Mouse (Mus musculus): Measurements from ENCODE around the gene Pgp.
A peak's percentile ranks its signal among the peaks of the same experiment; 100 is the strongest.
"Not testable (repeated sequence)": the region's sequence is repeated elsewhere in the genome, so short reads cannot be mapped to it uniquely, and the experiment has no call there.

Pgp gene

GRCm38 (mm10) chr17:24469910-24470602, at the start of gene Pgp, which contains the start of gene E4f1:
Pgp (plus strand) TSS chr17:24470392.
E4f1 (minus strand) TSS chr17:24470313.
- peak; percentile 99 for DNase-seq (ENCODE audit: low read depth, low spot score)

- no peak for DNase-seq (ENCODE audit: low read depth, low spot score)
Observed at GRCm38 (mm10) chr17:24423114-24423513, 47.1 kb upstream of the Pgp start.

DNA sequence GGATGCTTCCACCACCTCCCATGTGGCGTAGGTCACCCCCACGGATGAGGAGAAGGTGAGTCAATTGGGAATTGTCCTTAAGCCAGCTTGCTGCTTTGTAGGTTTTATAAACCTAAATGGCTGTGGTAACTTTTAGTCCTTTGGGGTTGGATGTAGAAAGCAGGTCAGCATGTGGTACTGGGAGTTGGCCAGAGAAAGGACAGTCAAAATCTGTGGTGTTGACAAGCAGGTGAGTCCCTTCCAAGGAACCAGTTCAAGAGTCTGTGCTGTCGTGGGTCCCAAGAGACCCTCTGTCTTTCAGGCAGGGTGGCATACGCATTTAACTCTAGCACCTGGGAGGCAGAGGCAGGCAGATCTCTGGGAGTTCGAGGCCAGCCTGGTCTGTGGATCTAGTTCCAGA, 45.7 kb upstream of the Pgp start:
- DNase-seq (ENCODE audit: low read depth, low spot score) = no peak

- not testable (repeated sequence) for DNase-seq (ENCODE audit: low read depth, low spot score)
Observed at GRCm38 (mm10) chr17:24425326-24425725, 44.9 kb upstream of the Pgp start.

GRCm38 (mm10) chr17:24425905-24426304, 44.3 kb upstream of the Pgp start:
- DNase-seq (ENCODE audit: low read depth, low spot score) = no peak

DNA sequence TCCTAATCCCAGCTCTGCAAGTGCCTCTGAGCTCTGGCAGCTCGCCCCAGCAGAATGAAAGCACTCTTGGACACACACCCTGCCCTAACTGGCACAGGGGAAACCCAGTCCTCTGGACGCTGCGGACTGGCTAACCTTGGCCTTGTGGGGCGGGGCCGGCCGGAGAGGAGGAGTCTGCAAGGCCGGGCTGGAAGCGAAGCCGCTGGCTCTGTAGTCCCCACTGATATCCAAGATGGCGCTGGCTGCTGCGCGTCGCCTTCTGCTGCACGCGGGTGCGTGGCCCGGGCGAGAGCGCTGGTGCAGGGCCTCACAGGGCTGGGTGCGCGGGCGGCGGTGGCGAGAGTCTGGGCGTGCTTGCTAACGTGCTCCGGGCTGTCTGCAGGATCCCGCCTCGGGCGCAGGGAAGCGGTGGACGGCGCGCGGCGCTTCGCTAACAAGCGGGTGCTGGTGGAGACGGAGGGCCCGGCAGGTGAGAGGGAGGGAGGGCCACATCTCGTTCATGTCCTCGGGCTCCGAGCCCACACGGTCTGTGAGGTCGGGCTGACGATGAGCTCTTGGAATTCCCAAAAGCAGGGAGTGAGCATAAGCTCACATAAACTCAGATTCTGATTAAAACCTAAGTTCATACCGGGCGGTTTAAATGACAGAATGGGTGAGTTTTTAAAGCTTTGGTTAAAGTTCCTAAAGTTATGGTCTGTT, 43.6 kb upstream of the Pgp start, which contains the start of gene Eci1:
Gene Eci1 (plus strand): TSS at position 171 of the 699 bp plus-strand sequence.
- DNase-seq (ENCODE audit: low read depth, low spot score) = peak; percentile 94

- DNase-seq (ENCODE audit: low read depth, low spot score) = no peak
Observed at GRCm38 (mm10) chr17:24427170-24427557, 43.0 kb upstream of the Pgp start.

DNA sequence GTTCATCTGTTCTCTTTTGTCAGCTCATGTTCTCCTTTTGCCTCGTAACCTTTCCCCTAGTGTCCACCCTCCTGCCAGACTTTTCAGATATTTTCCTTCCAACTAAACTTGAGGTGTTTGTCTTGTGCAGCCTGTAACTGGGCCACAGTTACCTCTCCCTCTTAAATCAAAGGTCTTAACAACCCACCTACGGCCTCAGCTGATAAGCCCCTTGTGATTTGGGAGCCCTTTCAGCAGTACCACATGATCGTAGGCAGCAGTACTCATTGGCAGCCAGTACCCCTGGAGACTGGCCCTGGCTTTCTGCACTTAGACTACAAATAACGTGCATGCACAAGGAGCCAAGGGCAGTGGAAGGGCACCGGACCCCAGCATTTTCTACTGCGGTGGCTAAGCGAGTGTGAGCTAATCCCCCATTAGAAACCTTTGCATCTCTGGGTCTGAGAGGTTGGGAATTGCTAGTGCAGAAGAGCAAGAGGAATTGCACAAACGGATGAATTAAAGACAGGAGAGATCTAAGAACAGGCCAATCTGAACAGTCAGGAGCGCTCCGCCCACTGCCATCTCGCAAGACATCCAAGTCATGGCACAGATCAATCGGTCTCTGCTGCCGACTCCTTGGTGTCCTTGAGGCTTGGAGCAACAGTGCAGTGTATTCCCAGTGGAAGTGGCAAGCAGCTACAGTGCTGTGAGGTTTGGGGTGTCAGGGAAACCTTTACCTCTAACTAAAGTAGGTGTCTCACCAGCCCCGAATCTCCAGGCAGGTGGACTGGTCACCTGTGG, 40.8 kb upstream of the Pgp start:
- no peak for DNase-seq (ENCODE audit: low read depth, low spot score)

DNA sequence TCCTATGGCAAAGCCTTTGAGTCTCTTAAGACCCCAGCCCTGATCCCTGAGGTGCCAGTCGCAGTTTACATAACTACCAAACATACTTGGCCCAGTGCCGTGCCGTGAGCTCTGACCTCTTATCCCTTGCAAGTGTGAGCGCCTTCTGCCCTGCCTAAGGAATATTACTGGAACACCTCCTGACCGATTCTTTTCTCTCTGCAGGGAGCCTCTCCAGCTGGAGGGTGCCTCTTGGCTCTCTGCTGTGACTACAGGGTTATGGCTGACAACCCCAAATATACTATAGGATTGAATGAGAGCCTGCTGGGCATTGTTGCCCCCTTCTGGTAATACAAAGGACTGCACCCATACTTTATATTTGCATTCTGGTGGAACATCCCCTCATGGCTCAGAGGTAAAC, 33.2 kb upstream of the Pgp start:
- DNase-seq (ENCODE audit: low read depth, low spot score) = peak; percentile 57

DNA sequence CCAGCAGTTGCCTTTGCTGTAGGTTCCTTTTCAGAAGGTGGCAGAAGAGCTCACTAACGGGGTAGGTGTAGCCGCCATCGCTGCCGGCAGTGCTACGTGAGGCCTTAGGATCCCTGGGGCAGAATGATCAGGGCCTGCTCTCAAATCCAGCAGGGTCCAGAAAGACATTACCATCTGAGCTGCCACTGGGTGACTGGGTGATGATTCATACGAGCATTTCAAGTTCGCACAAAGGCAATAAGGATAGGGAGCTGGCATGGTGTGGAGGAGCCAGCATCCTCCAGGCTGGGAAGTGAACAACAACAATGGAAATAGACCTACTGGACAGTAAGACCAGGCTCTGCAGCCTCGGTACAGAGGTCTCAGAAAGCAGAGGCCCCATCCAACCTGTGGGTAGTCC, 29.8 kb upstream of the Pgp start:
- DNase-seq (ENCODE audit: low read depth, low spot score) = no peak

GRCm38 (mm10) chr17:24441148-24441547, 29.0 kb upstream of the Pgp start:
- no peak for DNase-seq (ENCODE audit: low read depth, low spot score)

DNA sequence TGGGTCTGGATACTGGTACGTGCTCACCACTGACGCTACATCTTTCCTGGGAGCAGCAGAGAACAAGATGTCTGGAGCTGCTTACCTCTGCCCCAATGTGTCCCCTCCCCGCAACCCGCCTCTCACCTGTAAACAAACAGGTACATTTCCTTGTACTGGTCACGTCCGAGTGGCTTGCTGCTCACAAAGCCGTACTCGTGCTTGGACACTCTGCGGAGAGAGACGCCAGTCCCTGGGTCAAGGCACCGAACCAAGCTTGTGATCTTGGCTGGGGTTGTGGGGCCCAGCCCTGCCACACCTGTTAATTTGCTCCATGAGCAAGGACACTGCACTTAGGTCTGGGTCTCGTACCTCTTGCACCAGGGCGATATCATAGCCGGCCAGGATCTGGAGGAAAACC, 28.1 kb upstream of the Pgp start:
- no peak for DNase-seq (ENCODE audit: low read depth, low spot score)

DNA sequence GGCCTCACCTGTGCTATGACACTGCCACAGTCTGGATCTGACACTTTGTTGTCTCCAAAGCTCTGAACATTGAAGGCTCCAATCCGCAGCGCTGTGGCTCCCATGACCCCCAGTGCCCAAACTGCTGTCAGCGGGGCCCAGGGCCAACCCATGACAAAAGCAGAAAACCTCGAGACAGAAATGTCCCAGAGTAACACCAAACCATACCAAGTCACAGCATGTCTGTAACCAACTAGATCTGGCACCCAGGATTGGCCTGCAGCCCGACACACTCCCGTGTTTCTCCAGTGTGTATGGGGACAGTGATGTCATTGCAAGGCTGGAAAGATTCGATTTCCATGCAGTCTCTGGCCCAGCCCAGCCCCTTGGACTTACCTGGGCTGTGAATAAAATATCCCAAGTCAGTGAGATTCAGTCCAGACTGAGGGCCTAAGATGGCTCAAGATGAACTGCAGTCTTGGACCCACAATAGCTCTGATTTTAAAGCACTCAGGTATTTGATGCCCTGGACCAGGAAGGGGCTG, 27.5 kb upstream of the Pgp start, which contains the start of gene Dnase1l2:
Gene Dnase1l2 (minus strand): TSS at position 474 of the 524 bp plus-strand sequence.
- no peak for DNase-seq (ENCODE audit: low read depth, low spot score)

- no peak for DNase-seq (ENCODE audit: low read depth, low spot score)
Observed at GRCm38 (mm10) chr17:24443409-24443808, 26.8 kb upstream of the Pgp start.

DNA sequence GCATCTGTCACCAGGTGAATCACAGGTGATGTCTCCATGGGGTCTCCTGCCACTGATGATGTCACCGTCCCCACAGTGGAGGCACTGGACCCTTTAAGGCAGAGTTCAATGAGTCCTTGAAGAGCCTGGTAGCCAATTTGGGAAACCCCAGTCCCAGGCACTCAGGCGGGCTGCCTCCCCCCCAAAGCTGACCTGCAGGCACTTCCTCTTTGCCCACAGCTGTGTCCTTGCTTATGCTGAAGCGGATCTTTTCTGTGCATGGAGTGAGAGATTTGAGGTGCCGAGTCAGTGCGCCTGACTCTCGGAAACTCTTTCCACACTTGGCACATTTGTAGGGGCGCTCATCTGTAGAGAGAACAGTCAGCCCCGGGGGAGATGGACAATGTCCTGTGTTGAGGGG, 23.6 kb upstream of the Pgp start:
- no peak for DNase-seq (ENCODE audit: low read depth, low spot score)

GRCm38 (mm10) chr17:24449507-24449906, 20.7 kb upstream of the Pgp start:
- no peak for DNase-seq (ENCODE audit: low read depth, low spot score)

DNA sequence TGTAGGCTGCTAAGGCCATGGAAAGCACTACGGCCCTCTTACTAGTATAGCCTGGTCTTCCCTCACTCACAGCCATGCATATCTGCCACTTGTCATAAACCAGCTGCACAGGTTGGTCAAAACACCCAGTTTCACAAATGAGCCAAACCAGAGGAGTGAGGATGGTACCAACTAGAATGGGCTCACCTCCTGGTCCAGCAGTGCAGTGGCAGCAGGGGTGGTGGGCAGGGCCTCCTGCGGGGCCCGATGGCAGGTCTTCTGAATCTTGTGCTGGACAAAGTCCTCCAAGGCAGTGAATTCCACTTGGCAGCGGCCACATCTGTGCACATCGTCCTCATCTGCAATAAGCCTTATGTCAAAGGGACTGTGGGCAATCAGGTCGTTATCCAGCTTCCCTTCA, 19.0 kb upstream of the Pgp start:
- DNase-seq (ENCODE audit: low read depth, low spot score) = no peak

GRCm38 (mm10) chr17:24453372-24453771, 16.8 kb upstream of the Pgp start:
- DNase-seq (ENCODE audit: low read depth, low spot score) = no peak

GRCm38 (mm10) chr17:24454218-24454755, 15.9 kb upstream of the Pgp start:
- no peak for DNase-seq (ENCODE audit: low read depth, low spot score)

DNA sequence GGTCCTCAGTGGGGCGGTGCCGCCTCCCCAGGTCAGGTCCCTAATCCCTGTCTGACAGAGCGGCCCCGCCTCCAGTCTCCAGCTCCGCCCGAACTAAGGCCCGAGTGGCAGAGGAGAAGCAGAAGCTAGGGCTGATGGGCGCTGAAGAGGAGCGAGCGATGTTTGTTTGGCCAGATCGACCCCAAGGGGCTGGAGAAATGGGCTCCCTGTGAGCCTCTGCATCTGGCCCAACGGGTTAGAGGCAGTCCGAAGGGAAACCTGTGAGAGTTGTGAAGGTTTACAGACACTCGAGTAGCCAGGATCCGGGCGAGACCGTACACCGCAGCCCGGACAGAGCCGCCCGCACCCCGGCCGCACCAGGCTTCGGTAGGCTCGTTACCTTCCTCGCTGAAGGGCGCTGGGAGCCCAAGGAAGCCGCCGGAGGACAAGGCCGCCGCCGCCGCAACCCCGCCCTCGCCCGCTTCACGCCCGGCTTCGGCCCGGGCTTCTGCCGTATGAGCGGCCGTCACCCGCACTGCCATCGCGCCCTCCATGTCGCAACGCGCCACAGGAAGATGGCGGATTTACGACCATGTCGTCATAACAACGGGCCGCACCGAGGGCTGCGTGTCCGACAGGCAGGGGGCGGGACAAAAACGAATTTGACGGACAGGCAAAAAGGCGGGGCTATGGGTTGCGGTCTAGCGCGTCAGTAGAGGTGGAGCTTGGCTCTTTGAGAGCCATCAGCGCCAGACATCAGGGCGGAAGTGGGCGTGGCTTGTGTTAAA, 15.3 kb upstream of the Pgp start:
- peak; percentile 99 for DNase-seq (ENCODE audit: low read depth, low spot score)
